Mouse (Mus musculus): ENCODE measurements around the gene Kif9. TPM values are rescaled to one million over a fixed set of nuclear protein-coding genes. Genes with fewer than 3 reads are reported as not detected.

Kif9 gene
- polyA plus RNA-seq, 1 experiment from 2014 or later, result 1.2 TPM

- Histone ChIP-seq H3K4me3 (replicated peaks; ENCODE audit: low read depth, low read length) (no peak overlapping the region), H3K36me3 (ENCODE audit: insufficient read depth, low read length) (0 out of 2 replicates have a peak, but pooled peaks cover 5% of the 10 kb centered on the region), H3K27ac (no peak overlapping the region), H3K4me1 (replicated peaks; ENCODE audit: insufficient read depth, low read length) (no peaks in the 10 kb centered on the region), H3K4me2 (ENCODE audit: low read length) (no peak overlapping the region), H3K27me3 (ENCODE audit: insufficient read depth, low read length) (no peaks in the 10 kb centered on the region), H3K9me3 (replicated peaks; ENCODE audit: low read length) (no peaks in the 10 kb centered on the region), H3K9ac (ENCODE audit: low read depth, low read length) (no peak overlapping the region)
- 83% methylated on average over 15 of the region's 15 CpGs for WGBS
- DNase-seq (ENCODE audit: low spot score), result no peak
- no peak for TF ChIP-seq CTCF (IDR thresholded peaks at IDR 0.05; ENCODE audit: low read depth)
- ATAC-seq (replicated peaks; ENCODE audit: low FRiP score, low read depth), result no peak
Measured at GRCm38 (mm10) chr9:110448356-110448755, 28.4 kb upstream of the Kif9 start.

GRCm38 (mm10) chr9:110448857-110449617, 27.7 kb upstream of the Kif9 start:
- DNase-seq (ENCODE audit: low spot score), result peak; percentile 91
- 26% methylated on average over 11 of the region's 11 CpGs for WGBS
- ATAC-seq (replicated peaks; ENCODE audit: low FRiP score, low read depth), result peak; percentile 61
- H3K4me3 ChIP-seq (replicated peaks; ENCODE audit: low read depth, low read length), result no peak overlapping the region
- peak; percentile 91 for TF ChIP-seq CTCF (IDR thresholded peaks at IDR 0.05; ENCODE audit: low read depth)
- H3K9me3 ChIP-seq (replicated peaks; ENCODE audit: low read length), result no peaks in the 10 kb centered on the region
- no peak overlapping the region for H3K9ac ChIP-seq (ENCODE audit: low read depth, low read length)
- H3K27ac ChIP-seq, result no peak overlapping the region
- no peaks in the 10 kb centered on the region for H3K4me1 ChIP-seq (replicated peaks; ENCODE audit: insufficient read depth, low read length)
- no peak overlapping the region for H3K4me2 ChIP-seq (ENCODE audit: low read length)
- H3K27me3 ChIP-seq (ENCODE audit: insufficient read depth, low read length), result no peaks in the 10 kb centered on the region
- H3K36me3 ChIP-seq (ENCODE audit: insufficient read depth, low read length), result 0 out of 2 replicates have a peak, but pooled peaks cover 5% of the 10 kb centered on the region

GRCm38 (mm10) chr9:110452523-110452922, 24.2 kb upstream of the Kif9 start:
- Histone ChIP-seq H3K36me3 (ENCODE audit: insufficient read depth, low read length) (0 out of 2 replicates have a peak, but pooled peaks cover 5% of the 10 kb centered on the region), H3K4me3 (replicated peaks; ENCODE audit: low read depth, low read length) (no peak overlapping the region), H3K9me3 (replicated peaks; ENCODE audit: low read length) (no peaks in the 10 kb centered on the region), H3K9ac (ENCODE audit: low read depth, low read length) (no peak overlapping the region), H3K4me1 (replicated peaks; ENCODE audit: insufficient read depth, low read length) (no peaks in the 10 kb centered on the region), H3K27ac (no peak overlapping the region), H3K27me3 (ENCODE audit: insufficient read depth, low read length) (no peaks in the 10 kb centered on the region), H3K4me2 (ENCODE audit: low read length) (no peak overlapping the region)
- DNase-seq (ENCODE audit: low spot score) (no peak), ATAC-seq (replicated peaks; ENCODE audit: low FRiP score, low read depth) (no peak)
- TF ChIP-seq CTCF (IDR thresholded peaks at IDR 0.05; ENCODE audit: low read depth), result no peak
- 64% methylated on average over 3 of the region's 3 CpGs for WGBS

GRCm38 (mm10) chr9:110457926-110458325, 18.8 kb upstream of the Kif9 start:
- H3K27ac ChIP-seq, result no peak overlapping the region
- TF ChIP-seq CTCF (IDR thresholded peaks at IDR 0.05; ENCODE audit: low read depth), result no peak
- no peak overlapping the region for H3K4me2 ChIP-seq (ENCODE audit: low read length)
- H3K9ac ChIP-seq (ENCODE audit: low read depth, low read length), result no peak overlapping the region
- H3K4me3 ChIP-seq (replicated peaks; ENCODE audit: low read depth, low read length), result no peak overlapping the region
- no peaks in the 10 kb centered on the region for H3K27me3 ChIP-seq (ENCODE audit: insufficient read depth, low read length)
- ATAC-seq (replicated peaks; ENCODE audit: low FRiP score, low read depth) (no peak), DNase-seq (ENCODE audit: low spot score) (no peak)
- no peaks in the 10 kb centered on the region for H3K36me3 ChIP-seq (ENCODE audit: insufficient read depth, low read length)
- no peaks in the 10 kb centered on the region for H3K9me3 ChIP-seq (replicated peaks; ENCODE audit: low read length)
- H3K4me1 ChIP-seq (replicated peaks; ENCODE audit: insufficient read depth, low read length), result no peaks in the 10 kb centered on the region
- WGBS, result 98% methylated on average over 3 of the region's 3 CpGs

GRCm38 (mm10) chr9:110459145-110459727, 17.5 kb upstream of the Kif9 start:
- Histone ChIP-seq H3K36me3 (ENCODE audit: insufficient read depth, low read length) (no peaks in the 10 kb centered on the region), H3K27ac (peak overlapping the region; percentile 22; the same call in 1 of the 2 replicates), H3K9me3 (replicated peaks; ENCODE audit: low read length) (no peaks in the 10 kb centered on the region), H3K4me2 (ENCODE audit: low read length) (no peak overlapping the region), H3K27me3 (ENCODE audit: insufficient read depth, low read length) (no peaks in the 10 kb centered on the region), H3K4me3 (replicated peaks; ENCODE audit: low read depth, low read length) (no peak overlapping the region), H3K9ac (ENCODE audit: low read depth, low read length) (no peak overlapping the region), H3K4me1 (replicated peaks; ENCODE audit: insufficient read depth, low read length) (no peaks in the 10 kb centered on the region)
- ATAC-seq (replicated peaks; ENCODE audit: low FRiP score, low read depth) (no peak), DNase-seq (ENCODE audit: low spot score) (peak; percentile 14)
- 33% methylated on average over 2 of the region's 2 CpGs for WGBS
- no peak for TF ChIP-seq CTCF (IDR thresholded peaks at IDR 0.05; ENCODE audit: low read depth)

- Histone ChIP-seq H3K27me3 (ENCODE audit: insufficient read depth, low read length) (no peaks in the 10 kb centered on the region), H3K4me1 (replicated peaks; ENCODE audit: insufficient read depth, low read length) (no peaks in the 10 kb centered on the region), H3K4me3 (replicated peaks; ENCODE audit: low read depth, low read length) (no peak overlapping the region), H3K36me3 (ENCODE audit: insufficient read depth, low read length) (no peaks in the 10 kb centered on the region), H3K9me3 (replicated peaks; ENCODE audit: low read length) (no peaks in the 10 kb centered on the region), H3K9ac (ENCODE audit: low read depth, low read length) (no peak overlapping the region), H3K4me2 (ENCODE audit: low read length) (no peak overlapping the region), H3K27ac (no peak overlapping the region)
- 87% methylated on average over 18 of the region's 18 CpGs for WGBS
- no peak for TF ChIP-seq CTCF (IDR thresholded peaks at IDR 0.05; ENCODE audit: low read depth)
- no peak for DNase-seq (ENCODE audit: low spot score)
- ATAC-seq (replicated peaks; ENCODE audit: low FRiP score, low read depth), result no peak
Measured at GRCm38 (mm10) chr9:110460884-110461815, 15.6 kb upstream of the Kif9 start.
